Mouse (Mus musculus) skeletal muscle tissue, postnatal 0 days (tissue): Measurements from ENCODE around the gene Mcemp1. TPM values are rescaled to one million over a fixed set of nuclear protein-coding genes. Genes with fewer than 3 reads are reported as not detected.

ENCODE experiments used
- polyA plus RNA-seq: library from polyadenylated mRNA; unstranded; fragments of >200 nt; fragmentation: Nextera tagmentation; extraction: Ambion mirVana; gene quantifications from 2 replicates; pipeline ENCODE4 v1.2.1, GENCODE M21; 2015

Mcemp1 gene
- polyA plus RNA-seq: 0.26 and 0.34 TPM in 2 replicates

GRCm38 (mm10) chr8:3665507-3665906 lies at the start of gene Mcemp1:
Gene Mcemp1 (plus strand): TSS chr8:3665754.

GRCm38 (mm10) chr8:3621199-3621970 lies 44.2 kb upstream of the Mcemp1 start, which contains the start of the genes Xab2 and Pet100:
Gene Xab2 (minus strand): TSS chr8:3621316.
Gene Pet100 (plus strand): TSS chr8:3621548.

GRCm38 (mm10) chr8:3625445-3625844 lies 40.1 kb upstream of the Mcemp1 start, which contains the start of gene Pcp2:
Gene Pcp2 (minus strand): TSS chr8:3625545.

GRCm38 (mm10) chr8:3630647-3631477 lies 34.7 kb upstream of the Mcemp1 start, which contains the start of gene Stxbp2:
Gene Stxbp2 (plus strand): TSS chr8:3630955.

GRCm38 (mm10) chr8:3655526-3655925 lies 10.0 kb upstream of the Mcemp1 start, which contains the start of gene Retn:
Gene Retn (plus strand): TSS chr8:3655770.

GRCm38 (mm10) chr8:3671980-3672491 lies 6.5 kb downstream of the Mcemp1 start, which contains the start of gene Fcor:
Gene Fcor (minus strand): TSS chr8:3672362.

GRCm38 (mm10) chr8:3676131-3676992 lies 10.8 kb downstream of the Mcemp1 start, which contains the start of gene Trappc5:
Gene Trappc5 (plus strand): TSS chr8:3676299.

GRCm38 (mm10) chr8:3694121-3694520 lies 28.6 kb downstream of the Mcemp1 start, which contains the start of gene Fcer2a:
Gene Fcer2a (minus strand): TSS chr8:3694175.

Other genes with a start within 250 kb of the Mcemp1 start
- gene Pex11g, start 198.1 kb upstream of the Mcemp1 start, polyA plus RNA-seq: 4.9 and 7.0 TPM in 2 replicates
- not detected in 2 replicates for gene Tex45, start 194.9 kb upstream of the Mcemp1 start, polyA plus RNA-seq
- 23.2 and 25.1 TPM in 2 replicates for gene Zfp358, start 172.6 kb upstream of the Mcemp1 start, polyA plus RNA-seq
- gene Mcoln1, start 165.3 kb upstream of the Mcemp1 start, polyA plus RNA-seq: 26.1 and 28.2 TPM in 2 replicates
- 8.8 and 9.3 TPM in 2 replicates for gene Pnpla6, start 150.4 kb upstream of the Mcemp1 start, polyA plus RNA-seq
- gene C330021F23Rik, start 97.8 kb upstream of the Mcemp1 start, polyA plus RNA-seq: 0.12 and 0.23 TPM in 2 replicates
- gene Camsap3, start 78.5 kb upstream of the Mcemp1 start, polyA plus RNA-seq: 0.67 and 1.3 TPM in 2 replicates
- 19.5 and 21.0 TPM in 2 replicates for gene Xab2, start 44.4 kb upstream of the Mcemp1 start, polyA plus RNA-seq
- gene Pet100, start 44.2 kb upstream of the Mcemp1 start, polyA plus RNA-seq: 76.1 and 83.2 TPM in 2 replicates
- gene Pcp2, start 40.2 kb upstream of the Mcemp1 start, polyA plus RNA-seq: not detected in 2 replicates
- gene Stxbp2, start 34.8 kb upstream of the Mcemp1 start, polyA plus RNA-seq: 5.0 and 16.5 TPM in 2 replicates
- gene Retn, start 10.0 kb upstream of the Mcemp1 start, polyA plus RNA-seq: 15.0 and 330 TPM in 2 replicates
- 5.8 and 29.9 TPM in 2 replicates for gene Fcor, start 6.6 kb downstream of the Mcemp1 start, polyA plus RNA-seq
- gene Trappc5, start 10.5 kb downstream of the Mcemp1 start, polyA plus RNA-seq: 26.8 and 27.3 TPM in 2 replicates
- gene Fcer2a, start 28.4 kb downstream of the Mcemp1 start, polyA plus RNA-seq: 0.10 and 0.13 TPM in 2 replicates
- gene Clec4g, start 54.9 kb downstream of the Mcemp1 start, polyA plus RNA-seq: 0.27 TPM in 1 of 2 replicates, not detected in the other
- gene Cd209a, start 83.2 kb downstream of the Mcemp1 start, polyA plus RNA-seq: 0.09 and 0.46 TPM in 2 replicates
- gene Cd209e, start 188.6 kb downstream of the Mcemp1 start, polyA plus RNA-seq: not detected in 2 replicates
- 0.15 TPM in 1 of 2 replicates, not detected in the other for gene Cd209d, start 212.8 kb downstream of the Mcemp1 start, polyA plus RNA-seq